Mouse (Mus musculus) frontal cortex, adult 2 months (tissue): ENCODE results near the gene Pld1. TPM values are rescaled to one million over a fixed set of nuclear protein-coding genes. Genes with fewer than 3 reads are reported as not detected.
A peak's percentile ranks its signal among the peaks of the same experiment; 100 is the strongest.

ENCODE experiments used
- DNase-seq, 2 experiments: peaks; one replicate each; pipeline ENCODE4 v3.0.0; 2022; ENCODE audit warnings: low spot score in 1 of 2; ENCODE audit errors: extremely low spot score in 1 of 2
- polyA plus RNA-seq: library from polyadenylated mRNA; depleted of rRNA; stranded (reverse); fragments of >200 nt; gene quantifications from 2 replicates; pipeline ENCODE4 v1.2.3, GENCODE M21; 2012

Gene Pld1
- polyA plus RNA-seq, 1 experiment: 6.9 TPM

DNA sequence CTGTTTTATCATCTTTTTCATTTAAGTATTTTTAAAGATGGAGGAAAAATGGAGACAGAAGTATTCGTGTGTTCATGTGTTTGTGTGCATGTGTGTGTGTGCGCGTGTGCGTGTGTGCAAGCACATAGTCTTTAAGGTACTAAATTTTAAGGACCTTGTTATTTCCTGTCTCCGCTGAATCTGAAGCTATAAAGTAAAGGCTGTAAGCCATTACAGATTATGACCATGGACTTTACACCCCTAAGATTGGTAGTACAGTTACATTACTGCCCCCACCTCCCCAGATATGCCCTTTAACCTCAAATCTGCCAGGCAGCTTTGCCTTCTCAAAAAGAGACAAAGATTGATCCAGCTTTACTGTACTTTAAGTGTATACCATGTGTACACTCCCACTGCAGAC lies 46.8 kb downstream of the Pld1 start:
- no peak for DNase-seq

GRCm38 (mm10) chr3:27987891-27988536 lies 49.5 kb downstream of the Pld1 start:
- no peak for DNase-seq

DNA sequence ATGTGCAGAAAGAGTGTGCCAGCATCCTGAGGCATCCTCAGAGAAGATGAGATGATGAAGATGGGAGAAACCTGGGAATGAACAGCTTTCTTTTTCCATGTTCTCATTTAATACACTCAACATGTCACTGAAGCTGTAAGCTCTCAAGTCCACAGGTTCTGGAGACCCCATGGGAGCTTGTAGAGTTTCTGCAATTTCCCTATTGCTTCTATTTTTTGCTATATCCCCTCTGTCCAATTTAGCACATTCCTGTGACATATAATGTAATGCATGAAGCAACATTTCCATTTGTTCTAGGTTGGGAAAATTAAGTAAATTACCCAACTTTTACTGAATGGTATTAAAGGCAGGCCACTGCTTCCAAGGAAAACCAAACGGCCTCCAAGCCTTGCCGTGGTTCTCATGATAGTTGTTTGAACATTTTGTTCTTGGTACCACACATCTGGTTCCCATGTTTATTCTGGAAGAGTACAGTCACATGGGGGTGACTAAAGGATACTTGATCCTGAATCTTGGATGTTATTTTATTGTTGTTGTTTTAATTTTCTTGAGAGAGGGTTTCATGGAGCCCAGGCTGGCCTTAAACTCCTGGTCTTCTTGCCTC lies 52.7 kb downstream of the Pld1 start:
- no peak for DNase-seq

- DNase-seq: no peak
These were observed 55.9 kb downstream of the Pld1 start for GRCm38 (mm10) chr3:27994175-27994990.

GRCm38 (mm10) chr3:28004321-28004720 lies 65.8 kb downstream of the Pld1 start:
- no peak for DNase-seq

DNA sequence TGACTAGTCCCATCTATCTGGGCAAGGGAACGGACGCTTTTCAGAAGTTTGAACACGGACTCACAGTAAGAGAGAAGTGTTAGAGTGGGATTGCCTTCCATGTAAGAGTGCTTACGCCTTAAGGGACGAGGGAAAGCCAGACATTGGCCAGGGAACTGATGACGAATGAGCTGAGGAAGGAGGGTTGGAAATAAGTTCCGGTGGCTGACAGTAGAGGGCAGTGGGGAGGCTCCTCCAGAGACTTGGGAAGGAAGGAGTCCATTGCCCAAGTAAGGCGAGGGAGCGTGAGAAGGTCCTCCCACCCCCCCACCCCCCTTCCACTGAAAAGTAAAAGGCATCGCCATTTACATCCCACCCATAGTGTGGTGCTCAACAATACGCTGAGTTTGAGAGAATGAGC lies 69.2 kb downstream of the Pld1 start:
- no peak for DNase-seq

- DNase-seq: no peak
These were observed 69.9 kb downstream of the Pld1 start for GRCm38 (mm10) chr3:28008369-28008768.

- no peak for DNase-seq
These were observed 73.7 kb downstream of the Pld1 start for GRCm38 (mm10) chr3:28012177-28012576.

DNA sequence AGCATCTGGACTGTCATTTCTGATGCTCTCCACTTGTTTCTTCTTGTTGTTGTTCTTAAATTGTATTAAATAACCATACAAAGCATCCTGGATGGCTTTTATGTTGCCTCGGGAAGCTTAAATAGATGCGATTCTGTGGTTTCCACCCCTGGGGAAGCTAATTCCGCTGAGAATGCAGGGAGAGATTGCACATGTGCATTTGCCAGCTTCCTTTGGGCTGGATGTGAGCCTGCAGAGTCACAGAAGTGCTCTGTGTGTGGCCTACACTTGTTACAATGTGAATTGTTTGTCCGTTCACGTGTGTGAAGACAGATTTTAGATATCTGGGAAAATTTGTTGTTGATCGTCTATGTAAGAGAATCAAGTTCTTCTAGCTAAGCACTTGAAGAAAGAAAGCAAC lies 74.9 kb downstream of the Pld1 start:
- DNase-seq: no peak

- DNase-seq: no peak
These were observed 78.5 kb downstream of the Pld1 start for GRCm38 (mm10) chr3:28017002-28017401.

DNA sequence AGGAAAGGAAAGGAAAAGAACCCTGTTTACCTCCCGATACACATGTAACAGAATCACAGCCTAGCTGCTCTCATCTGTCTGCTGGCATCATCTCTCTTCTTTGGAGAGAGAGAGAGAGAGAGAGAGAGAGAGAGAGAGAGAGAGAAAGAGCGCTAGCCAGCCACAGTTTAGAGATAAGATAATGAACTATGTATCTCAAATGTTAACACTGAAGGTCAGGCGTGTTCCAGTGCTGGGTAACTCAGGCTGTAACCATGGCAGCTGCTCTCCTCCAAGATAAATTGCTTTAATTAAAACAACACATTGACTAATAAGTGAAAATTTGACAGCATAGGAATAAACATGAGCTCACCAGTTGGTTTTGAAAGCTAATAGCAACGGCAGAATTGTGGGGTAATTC lies 81.2 kb downstream of the Pld1 start:
- no peak for DNase-seq

- no peak for DNase-seq
These were observed 81.9 kb downstream of the Pld1 start for GRCm38 (mm10) chr3:28020404-28020803.

GRCm38 (mm10) chr3:28022191-28022590 lies 83.7 kb downstream of the Pld1 start:
- no peak for DNase-seq

- no peak for DNase-seq
These were observed 88.4 kb downstream of the Pld1 start for GRCm38 (mm10) chr3:28026876-28027275.

DNA sequence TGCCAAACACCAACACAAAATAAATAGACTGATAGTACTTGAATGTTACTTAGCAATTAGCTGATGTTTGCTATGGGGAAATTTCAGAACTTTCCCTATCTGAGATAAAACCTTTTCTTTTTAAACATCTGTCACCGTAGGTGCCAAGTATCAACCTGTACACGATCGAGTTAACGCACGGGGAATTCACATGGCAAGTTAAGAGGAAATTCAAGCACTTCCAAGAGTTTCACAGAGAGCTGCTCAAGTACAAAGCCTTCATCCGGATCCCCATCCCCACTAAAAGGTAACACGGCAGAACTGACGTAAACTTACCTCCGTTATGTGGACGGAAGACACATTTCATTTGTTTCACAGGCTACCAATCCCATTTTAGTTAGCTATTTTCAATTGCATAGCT lies 90.0 kb downstream of the Pld1 start:
- DNase-seq: no peak

GRCm38 (mm10) chr3:28030860-28031259 lies 92.4 kb downstream of the Pld1 start:
- no peak for DNase-seq

DNA sequence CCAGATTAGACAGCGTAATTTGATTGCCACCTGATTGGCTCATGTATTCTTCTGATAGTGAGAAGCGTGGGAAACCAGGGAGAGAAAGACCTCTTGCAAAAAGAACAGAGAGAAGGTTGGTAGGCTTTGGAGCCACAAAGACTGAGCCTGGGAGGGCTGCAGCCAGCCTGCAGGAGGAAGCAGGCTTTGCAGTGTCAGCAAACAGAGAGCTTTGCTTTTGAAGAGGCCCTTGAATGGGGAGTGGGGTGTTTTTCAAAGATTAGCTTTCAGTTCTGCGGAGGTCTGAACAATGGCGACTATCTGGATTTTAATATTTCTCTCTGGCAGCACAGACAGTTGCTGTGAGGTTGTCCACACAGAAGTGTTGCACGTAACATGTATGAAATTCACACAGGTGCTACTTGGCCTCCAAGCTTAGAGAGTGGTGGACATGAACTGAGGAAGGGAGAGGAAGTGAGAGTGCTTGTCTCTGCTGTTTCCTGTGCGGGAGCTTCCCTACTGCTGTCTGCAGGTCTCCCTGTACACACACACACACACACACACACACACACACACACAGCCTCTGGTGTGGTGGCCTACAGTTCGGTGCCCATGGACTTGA lies 93.2 kb downstream of the Pld1 start:
- DNase-seq: peak in 1 of 2 experiments; percentile 9

- DNase-seq: no peak
These were observed 95.4 kb downstream of the Pld1 start for GRCm38 (mm10) chr3:28033898-28034297.

- DNase-seq: peak in 1 of 2 experiments; percentile 21
These were observed 96.3 kb downstream of the Pld1 start for GRCm38 (mm10) chr3:28034707-28035333.

GRCm38 (mm10) chr3:28037320-28037932 lies 98.9 kb downstream of the Pld1 start:
- DNase-seq: peak in 1 of 2 experiments; percentile 12
